Mouse (Mus musculus) lung, embryonic 16.5 days (tissue): ENCODE results near the gene Scp2d1. TPM values are rescaled to one million over a fixed set of nuclear protein-coding genes. Genes with fewer than 3 reads are reported as not detected.

Experiments
- ATAC-seq: fragments of 200-750 bp; cut with Nextera tagmentation; 2 replicates; pipeline ENCODE4 v1.8.0; 2017; ENCODE audit warnings: low read depth, mild to moderate bottlenecking, moderate library complexity
- H3K27ac ChIP-seq: fragments of 300-500 bp; sonication (generic); 2 replicates; pipeline ENCODE4 v1.5.1; 2014; ENCODE audit warnings: mild to moderate bottlenecking, control low read depth, low read length
- H3K27me3 ChIP-seq: fragments of 300-500 bp; sonication (generic); 2 replicates; pipeline ENCODE4 v1.6.1; 2014; ENCODE audit warnings: low read depth, low read length, mixed read lengths; ENCODE audit not compliant: control insufficient read depth, insufficient read depth
- H3K36me3 ChIP-seq: fragments of 300-500 bp; sonication (generic); 2 replicates; pipeline ENCODE4 v1.6.1; 2014; ENCODE audit warnings: low read length; ENCODE audit not compliant: control insufficient read depth, insufficient read depth
- H3K4me1 ChIP-seq: fragments of 300-500 bp; sonication (generic); replicated peaks from 2 replicates; pipeline ENCODE4 v1.6.1; 2014; ENCODE audit warnings: low read length, mixed read lengths; ENCODE audit not compliant: control insufficient read depth, insufficient read depth
- H3K4me2 ChIP-seq: fragments of 300-500 bp; sonication (generic); 2 replicates; pipeline ENCODE4 v1.6.1; 2014; ENCODE audit warnings: low read depth, low read length, control low read depth
- H3K4me3 ChIP-seq: fragments of 300-500 bp; sonication (generic); 2 replicates; pipeline ENCODE4 v1.5.1; 2014; ENCODE audit warnings: mild to moderate bottlenecking, low read length, control low read depth
- H3K9ac ChIP-seq: fragments of 300-500 bp; sonication (generic); 2 replicates; pipeline ENCODE4 v1.6.1; 2014; ENCODE audit warnings: low read length, control low read depth
- H3K9me3 ChIP-seq: fragments of 300-500 bp; sonication (generic); 2 replicates; pipeline ENCODE4 v1.6.1; 2016; ENCODE audit warnings: low read length; ENCODE audit not compliant: control insufficient read depth
- WGBS: fragments of 180-500 bp; shearing (Covaris S2); extraction: QIAGEN DNeasy Blood & Tissue Kit; methylation state at CpG from one replicate; pipeline ENCODE4 v1.1.7; 2014; 5-methylcytosine and 5-hydroxymethylcytosine counted together
- polyA plus RNA-seq: library from polyadenylated mRNA; unstranded; fragments of >200 nt; fragmentation: Nextera tagmentation; extraction: Ambion mirVana; gene quantifications from 2 replicates; pipeline ENCODE4 v1.2.1, GENCODE M21; 2015

Gene Scp2d1
- polyA plus RNA-seq, 1 experiment from 2014 or later: not detected

- H3K9me3 ChIP-seq: no peaks in the 10 kb centered on the region
- ATAC-seq: no peak
- H3K36me3 ChIP-seq: no peaks in the 10 kb centered on the region
- H3K4me2 ChIP-seq: no peak overlapping the region
- WGBS: 64% methylated on average over 14 of the region's 14 CpGs
- H3K4me3 ChIP-seq: no peak overlapping the region
- H3K4me1 ChIP-seq: no peaks in the 10 kb centered on the region
- no peaks in the 10 kb centered on the region for H3K27me3 ChIP-seq
- H3K9ac ChIP-seq: no peak overlapping the region
- no peak overlapping the region for H3K27ac ChIP-seq
These were observed 31.7 kb upstream of the Scp2d1 start for GRCm38 (mm10) chr2:144791671-144792294.

DNA sequence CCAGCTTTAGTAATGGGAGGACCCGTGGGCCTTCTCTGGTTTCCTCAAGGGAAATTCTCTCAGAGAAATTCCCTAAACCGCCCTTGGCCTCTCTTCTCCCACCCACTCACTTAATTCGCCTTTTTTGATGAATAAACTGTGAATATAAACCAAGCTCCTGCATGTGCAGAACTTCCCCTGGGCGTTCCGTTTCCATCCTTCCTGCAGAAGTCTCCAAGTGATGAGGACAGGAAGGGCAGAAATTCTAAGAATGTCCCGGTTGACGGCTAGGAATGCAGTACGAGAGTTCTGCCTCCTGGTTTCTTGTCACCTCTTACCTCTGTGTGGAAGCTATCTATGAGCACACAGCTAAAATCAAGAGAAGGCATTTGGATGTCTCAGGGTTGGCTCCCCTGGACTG, 25.9 kb upstream of the Scp2d1 start:
- 0 out of 2 replicates have a peak, but pooled peaks have one; percentile 12 for ATAC-seq
- Histone ChIP-seq H3K4me2 (no peak overlapping the region), H3K4me3 (no peak overlapping the region), H3K27me3 (no peaks in the 10 kb centered on the region), H3K4me1 (peaks cover 4% of the 10 kb centered on the region), H3K36me3 (no peaks in the 10 kb centered on the region), H3K9ac (peak overlapping the region; percentile 24; the same call in 1 of the 2 replicates), H3K9me3 (no peaks in the 10 kb centered on the region), H3K27ac (no peak overlapping the region)
- 20% methylated on average over 8 of the region's 8 CpGs for WGBS

DNA sequence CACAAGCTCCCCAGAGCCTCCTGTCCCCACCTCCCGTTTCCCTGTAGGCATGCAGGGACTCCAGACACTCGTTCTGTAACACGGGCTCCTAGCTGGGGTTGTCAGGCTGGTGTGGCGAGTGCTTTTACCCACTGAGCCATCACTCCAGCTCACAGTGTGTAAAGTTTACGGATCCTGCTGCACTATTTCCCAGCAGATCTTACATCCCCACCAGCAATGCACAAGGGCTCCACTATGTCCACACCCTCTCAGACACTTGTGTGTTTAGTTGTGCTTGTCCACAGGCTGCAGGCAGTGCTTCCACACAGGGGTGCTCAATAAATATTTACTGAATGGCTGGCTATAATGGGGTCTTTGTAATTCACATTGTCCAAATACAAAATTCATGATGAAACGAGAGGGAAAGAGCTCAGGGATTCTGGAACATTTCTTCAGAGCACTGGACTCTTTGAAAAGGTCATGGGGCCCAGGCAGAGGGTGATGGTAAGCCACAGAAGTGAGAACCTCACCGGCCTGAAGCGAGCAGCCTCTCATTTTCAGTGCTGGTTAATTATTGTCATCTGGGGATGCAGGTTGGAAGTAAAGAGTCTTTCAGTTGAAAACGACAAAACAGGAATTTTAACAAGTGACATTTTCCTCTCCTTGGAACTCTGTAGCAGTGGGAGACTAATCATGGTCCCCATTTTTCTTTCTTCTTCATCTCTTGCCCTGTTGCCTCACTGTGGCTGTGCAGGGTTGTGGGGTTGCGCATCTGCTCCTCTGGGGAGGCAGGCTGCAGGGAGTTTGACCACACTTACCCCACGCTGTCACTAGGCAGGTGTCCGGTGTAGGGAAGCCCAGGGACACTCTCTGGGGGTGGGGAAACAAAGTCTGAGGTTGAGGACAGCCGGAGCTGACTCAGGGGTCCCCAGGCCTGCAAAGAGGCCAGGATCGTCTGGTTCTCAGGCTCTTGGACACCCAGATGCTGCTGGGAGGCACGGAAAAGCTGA, 15.4 kb upstream of the Scp2d1 start:
- Histone ChIP-seq H3K36me3 (no peaks in the 10 kb centered on the region), H3K27me3 (no peaks in the 10 kb centered on the region), H3K9me3 (no peaks in the 10 kb centered on the region), H3K4me1 (0 out of 2 replicates have a peak, but pooled peaks cover 4% of the 10 kb centered on the region), H3K4me2 (no peak overlapping the region), H3K4me3 (no peak overlapping the region), H3K27ac (peak overlapping the region; percentile 45; the same call in 1 of the 2 replicates), H3K9ac (no peak overlapping the region)
- ATAC-seq: peak; percentile 60
- WGBS: 34% methylated on average over 15 of the region's 15 CpGs

GRCm38 (mm10) chr2:144828457-144828985, 5.1 kb downstream of the Scp2d1 start:
- H3K27ac ChIP-seq: no peak overlapping the region
- H3K9ac ChIP-seq: no peak overlapping the region
- no peak overlapping the region for H3K4me3 ChIP-seq
- no peaks in the 10 kb centered on the region for H3K27me3 ChIP-seq
- no peak for ATAC-seq
- H3K4me2 ChIP-seq: no peak overlapping the region
- WGBS: 65% methylated on average over 8 of the region's 8 CpGs
- H3K9me3 ChIP-seq: no peaks in the 10 kb centered on the region
- no peaks in the 10 kb centered on the region for H3K4me1 ChIP-seq
- H3K36me3 ChIP-seq: no peaks in the 10 kb centered on the region

GRCm38 (mm10) chr2:144836667-144837311, 13.3 kb downstream of the Scp2d1 start:
- Histone ChIP-seq H3K36me3 (no peaks in the 10 kb centered on the region), H3K4me1 (no peaks in the 10 kb centered on the region; the same call in 1 of the 2 replicates), H3K9me3 (no peaks in the 10 kb centered on the region), H3K27ac (peak overlapping the region; percentile 6; the same call in 1 of the 2 replicates), H3K4me2 (no peak overlapping the region), H3K4me3 (no peak overlapping the region), H3K9ac (no peak overlapping the region), H3K27me3 (no peaks in the 10 kb centered on the region)
- 68% methylated on average over 5 of the region's 5 CpGs for WGBS
- peak; percentile 70 for ATAC-seq

DNA sequence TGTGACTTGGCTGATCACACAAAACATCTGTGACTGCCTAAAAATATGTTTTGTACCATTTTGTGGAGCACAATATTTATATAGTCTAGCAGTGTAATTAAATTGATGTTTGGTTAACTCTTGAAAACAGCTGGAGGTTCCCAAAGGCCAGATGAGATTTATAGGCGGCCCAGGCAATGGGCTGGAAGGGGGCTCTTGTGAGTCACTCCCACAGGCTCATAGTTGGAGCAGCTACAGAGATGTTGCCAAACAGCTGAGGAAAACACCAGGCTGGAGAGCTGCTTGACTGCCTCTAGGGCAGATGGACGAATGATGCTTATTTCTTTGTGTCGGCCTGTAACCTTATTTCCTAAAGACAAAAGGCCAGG, 13.8 kb downstream of the Scp2d1 start:
- Histone ChIP-seq H3K36me3 (no peaks in the 10 kb centered on the region), H3K4me2 (no peak overlapping the region), H3K4me3 (no peak overlapping the region), H3K27me3 (no peaks in the 10 kb centered on the region), H3K4me1 (no peaks in the 10 kb centered on the region; the same call in 1 of the 2 replicates), H3K9ac (no peak overlapping the region), H3K9me3 (no peaks in the 10 kb centered on the region), H3K27ac (no peak overlapping the region)
- 40% methylated on average over 3 of the region's 3 CpGs for WGBS
- ATAC-seq: peak; percentile 90

DNA sequence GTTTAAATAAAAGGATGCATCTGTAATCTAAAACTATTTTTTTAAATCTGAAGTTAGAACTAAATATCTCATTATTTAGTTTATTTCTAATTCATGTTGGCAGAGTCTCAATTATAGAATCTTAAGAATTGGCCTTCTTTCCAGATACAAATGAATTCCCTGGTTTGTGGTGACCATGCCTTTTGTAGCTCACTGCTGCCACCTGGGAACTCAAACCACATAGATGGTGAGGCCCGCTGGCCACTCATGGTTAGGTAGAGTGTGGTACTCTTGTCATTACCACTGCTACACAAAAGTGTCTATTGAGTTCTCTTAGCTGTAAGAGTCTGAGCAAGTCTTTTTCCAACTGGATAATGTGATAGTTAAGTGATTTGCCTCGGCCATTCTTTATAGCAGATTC, 45.4 kb downstream of the Scp2d1 start:
- WGBS: 57% methylated on average over 2 of the region's 2 CpGs
- no peak for ATAC-seq
- H3K4me3 ChIP-seq: no peak overlapping the region
- H3K9me3 ChIP-seq: no peaks in the 10 kb centered on the region
- no peaks in the 10 kb centered on the region for H3K4me1 ChIP-seq
- H3K4me2 ChIP-seq: no peak overlapping the region
- H3K27me3 ChIP-seq: no peaks in the 10 kb centered on the region
- H3K9ac ChIP-seq: no peak overlapping the region
- H3K36me3 ChIP-seq: no peaks in the 10 kb centered on the region
- H3K27ac ChIP-seq: no peak overlapping the region
